Mouse (Mus musculus) forebrain, embryonic 15.5 days (tissue): Measurements from ENCODE around the gene 1500015O10Rik. TPM values are rescaled to one million over a fixed set of nuclear protein-coding genes. Genes with fewer than 3 reads are reported as not detected.

Experiments
- ATAC-seq: fragments of 200-750 bp; cut with Nextera tagmentation; replicated peaks from 2 replicates; pipeline ENCODE4 v1.8.0; 2017; ENCODE audit warnings: mild to moderate bottlenecking, moderate TSS enrichment, moderate library complexity
- H3K27ac ChIP-seq: fragments of 300-500 bp; sonication (generic); replicated peaks from 2 replicates; pipeline ENCODE4 v1.5.1; 2015; ENCODE audit warnings: mild to moderate bottlenecking, inconsistent platforms
- H3K27me3 ChIP-seq: fragments of 300-500 bp; sonication (generic); 2 replicates; pipeline ENCODE4 v1.6.1; 2015; ENCODE audit warnings: inconsistent platforms
- H3K36me3 ChIP-seq: fragments of 300-500 bp; sonication (generic); 2 replicates; pipeline ENCODE4 v1.6.1; 2015; ENCODE audit warnings: mild to moderate bottlenecking, inconsistent platforms
- H3K4me1 ChIP-seq: fragments of 300-500 bp; sonication (generic); 2 replicates; pipeline ENCODE4 v1.6.1; 2015; ENCODE audit warnings: inconsistent platforms
- H3K4me2 ChIP-seq: fragments of 300-500 bp; sonication (generic); replicated peaks from 2 replicates; pipeline ENCODE4 v1.6.1; 2015; ENCODE audit warnings: mild to moderate bottlenecking, inconsistent platforms
- H3K4me3 ChIP-seq: fragments of 300-500 bp; sonication (generic); 2 replicates; pipeline ENCODE4 v1.5.1; 2015; ENCODE audit warnings: mild to moderate bottlenecking, inconsistent platforms
- H3K9ac ChIP-seq: fragments of 300-500 bp; sonication (generic); replicated peaks from 2 replicates; pipeline ENCODE4 v1.6.1; 2015; ENCODE audit warnings: mild to moderate bottlenecking, inconsistent platforms
- H3K9me3 ChIP-seq: fragments of 300-500 bp; sonication (generic); 2 replicates; pipeline ENCODE4 v1.6.1; 2016; ENCODE audit warnings: inconsistent platforms
- WGBS: fragments of 180-500 bp; shearing (Covaris S2); methylation state at CpG from one replicate; pipeline ENCODE4 v1.1.7; 2015; ENCODE audit warnings: mixed read lengths; 5-methylcytosine and 5-hydroxymethylcytosine counted together
- polyA plus RNA-seq: library from polyadenylated mRNA; unstranded; fragments of >200 nt; fragmentation: Nextera tagmentation; extraction: Ambion mirVana; gene quantifications from 2 replicates; pipeline ENCODE4 v1.2.1, GENCODE M21; 2015

Gene 1500015O10Rik
- 25.3 and 32.8 TPM in 2 replicates for polyA plus RNA-seq

DNA sequence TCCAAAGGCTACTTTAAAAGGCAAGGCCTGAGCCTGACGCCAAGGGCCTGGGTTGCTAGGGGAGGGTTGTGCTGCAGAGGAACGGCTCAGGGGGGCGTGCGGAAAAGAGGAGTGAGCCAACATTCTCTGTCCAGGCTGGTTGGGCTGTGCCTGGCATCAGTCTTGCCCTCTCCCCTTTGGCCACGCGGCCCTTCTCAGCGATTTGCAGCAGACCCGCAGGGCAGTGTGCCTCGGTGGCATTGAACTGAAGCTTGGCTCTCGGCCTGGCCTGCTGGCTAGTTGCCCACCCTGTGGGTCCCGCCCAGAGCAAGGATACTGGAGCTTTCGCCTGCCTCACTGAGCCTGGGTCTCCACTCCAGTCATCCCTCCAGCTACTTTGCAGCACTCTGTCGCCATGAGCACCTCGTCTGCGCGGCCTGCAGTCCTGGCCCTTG lies at the start of gene 1500015O10Rik:
TSS of gene 1500015O10Rik (plus strand) at position 112 of the 434 bp plus-strand sequence.
- H3K27me3 ChIP-seq, result no peaks in the 10 kb centered on the region
- H3K4me3 ChIP-seq, result no peak within 1 kb of the TSS
- WGBS, result 36% methylated on average over 16 of the region's 16 CpGs
- ATAC-seq, result peak; percentile 90
- peak within 1 kb of the TSS; percentile 8; the same call in 1 of the 2 replicates for H3K4me2 ChIP-seq
- peak within 1 kb of the TSS; percentile 34; the same call in 1 of the 2 replicates for H3K27ac ChIP-seq
- H3K9me3 ChIP-seq, result no peaks in the 10 kb centered on the region
- H3K9ac ChIP-seq, result no peak within 1 kb of the TSS; the same call in 1 of the 2 replicates
- no peaks in the 10 kb centered on the region for H3K36me3 ChIP-seq
- peaks cover 19% of the 10 kb centered on the region for H3K4me1 ChIP-seq

DNA sequence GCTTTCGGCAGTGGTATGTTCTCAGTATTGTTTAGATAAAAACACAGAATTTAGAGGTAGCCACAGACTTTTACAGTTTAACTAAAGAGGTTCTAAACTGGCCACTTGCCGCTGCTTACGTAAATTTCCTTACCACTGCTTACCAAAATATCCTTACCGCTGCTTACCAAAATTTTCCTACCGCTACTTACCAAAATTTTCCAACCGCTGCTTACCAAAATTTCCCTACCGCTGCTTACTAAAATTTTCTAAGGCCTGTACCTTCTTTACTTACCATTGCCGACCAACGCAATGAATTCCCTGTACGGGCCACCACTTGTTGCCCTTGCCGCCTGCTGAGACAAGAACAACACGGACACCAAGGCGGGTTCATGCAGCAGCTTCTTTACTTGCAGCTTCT lies 40.4 kb upstream of the 1500015O10Rik start:
- Histone ChIP-seq H3K4me3 (no peak overlapping the region), H3K36me3 (no peaks in the 10 kb centered on the region), H3K9me3 (peaks cover 8% of the 10 kb centered on the region), H3K27ac (no peak overlapping the region), H3K4me1 (peaks cover 9% of the 10 kb centered on the region), H3K4me2 (no peak overlapping the region), H3K9ac (no peak overlapping the region), H3K27me3 (no peaks in the 10 kb centered on the region)
- ATAC-seq, result no peak
- WGBS, result 89% methylated on average over 13 of the region's 13 CpGs

DNA sequence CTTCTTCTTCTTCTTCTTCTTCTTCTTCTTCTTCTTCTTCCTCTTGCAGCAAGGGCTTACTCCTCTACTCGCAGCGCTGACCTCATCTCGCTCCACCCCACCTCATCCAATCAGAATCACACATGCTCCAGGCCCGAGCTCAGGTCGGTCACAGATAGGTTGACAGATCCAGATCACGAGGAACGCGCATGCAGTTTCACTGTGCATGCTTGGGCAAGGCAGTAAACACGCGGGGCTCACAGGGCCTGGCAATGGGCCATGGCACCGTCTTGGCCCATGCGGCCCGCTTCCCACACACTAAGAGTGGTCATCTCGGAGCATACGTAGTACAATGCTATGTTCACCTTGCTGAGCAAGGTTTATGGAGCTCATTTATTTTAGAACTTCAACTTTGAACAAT lies 39.9 kb upstream of the 1500015O10Rik start:
- no peak for ATAC-seq
- WGBS, result 95% methylated on average over 15 of the region's 15 CpGs
- Histone ChIP-seq H3K9me3 (peaks cover 8% of the 10 kb centered on the region), H3K27ac (no peak overlapping the region), H3K27me3 (no peaks in the 10 kb centered on the region), H3K4me2 (no peak overlapping the region), H3K36me3 (no peaks in the 10 kb centered on the region), H3K4me3 (no peak overlapping the region), H3K4me1 (peaks cover 14% of the 10 kb centered on the region), H3K9ac (no peak overlapping the region)

DNA sequence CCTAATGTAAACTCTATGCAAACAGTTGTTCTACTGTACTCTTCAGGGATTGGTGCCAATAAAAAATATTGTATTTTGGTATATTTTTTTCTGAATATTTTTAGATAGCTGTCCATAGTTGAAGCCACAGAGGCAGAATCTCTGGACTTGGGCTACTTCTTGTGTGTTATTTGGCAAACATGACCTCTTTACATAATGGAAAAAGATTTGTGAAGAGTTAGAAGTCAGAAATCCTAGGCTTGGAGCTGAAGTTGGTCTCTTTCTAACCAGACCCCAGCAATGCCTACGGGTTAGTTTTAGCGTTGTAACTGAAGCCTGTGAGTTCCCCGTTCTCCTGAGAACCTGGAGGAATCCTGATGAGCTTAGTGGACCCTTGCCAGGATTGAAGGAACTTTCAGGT lies 36.3 kb upstream of the 1500015O10Rik start:
- Histone ChIP-seq H3K4me1 (peaks cover 25% of the 10 kb centered on the region), H3K36me3 (no peaks in the 10 kb centered on the region), H3K27ac (peak overlapping the region; percentile 85), H3K27me3 (no peaks in the 10 kb centered on the region), H3K9ac (no peak overlapping the region), H3K4me2 (no peak overlapping the region), H3K4me3 (no peak overlapping the region), H3K9me3 (no peaks in the 10 kb centered on the region)
- 74% methylated on average over 3 of the region's 3 CpGs for WGBS
- no peak for ATAC-seq

DNA sequence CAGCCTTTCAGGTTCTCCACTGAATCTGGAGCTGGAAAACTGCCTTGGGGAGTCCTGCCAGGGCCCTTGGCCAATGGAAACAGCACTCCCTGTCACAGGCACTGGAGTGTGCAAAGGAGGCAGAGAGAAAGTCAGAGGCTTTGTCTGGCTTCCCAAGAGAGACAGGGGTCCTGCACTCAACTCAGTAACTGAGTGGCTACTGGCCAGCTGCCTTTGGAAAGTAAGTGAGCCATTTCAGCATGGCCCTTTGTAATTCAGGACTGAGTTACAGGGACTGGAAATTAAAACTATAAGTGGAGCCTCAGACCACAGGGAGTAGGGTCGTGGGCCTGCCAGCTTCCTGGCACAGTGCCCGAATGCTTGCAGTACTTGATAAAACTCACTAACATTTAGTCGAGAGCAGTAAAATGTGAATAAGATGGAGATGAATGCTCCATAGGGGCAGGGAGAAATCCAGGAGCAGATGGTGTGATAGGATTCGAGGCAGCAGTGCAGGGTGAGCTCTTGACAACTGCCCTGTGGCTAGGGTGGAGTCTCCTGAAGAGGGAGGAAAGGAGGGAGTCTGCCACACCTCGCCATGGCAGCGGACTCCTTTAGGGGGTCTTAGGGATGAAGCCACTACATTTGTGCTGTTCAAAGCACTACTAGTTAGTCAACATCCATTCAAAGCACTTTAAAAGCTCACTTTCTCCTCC lies 35.4 kb upstream of the 1500015O10Rik start:
- Histone ChIP-seq H3K4me3 (no peak overlapping the region), H3K4me2 (no peak overlapping the region), H3K4me1 (peaks cover 25% of the 10 kb centered on the region), H3K36me3 (no peaks in the 10 kb centered on the region), H3K27ac (peak overlapping the region; percentile 85), H3K9ac (no peak overlapping the region), H3K9me3 (no peaks in the 10 kb centered on the region), H3K27me3 (no peaks in the 10 kb centered on the region)
- WGBS, result 15% methylated on average over 6 of the region's 6 CpGs
- peak; percentile 92 for ATAC-seq

DNA sequence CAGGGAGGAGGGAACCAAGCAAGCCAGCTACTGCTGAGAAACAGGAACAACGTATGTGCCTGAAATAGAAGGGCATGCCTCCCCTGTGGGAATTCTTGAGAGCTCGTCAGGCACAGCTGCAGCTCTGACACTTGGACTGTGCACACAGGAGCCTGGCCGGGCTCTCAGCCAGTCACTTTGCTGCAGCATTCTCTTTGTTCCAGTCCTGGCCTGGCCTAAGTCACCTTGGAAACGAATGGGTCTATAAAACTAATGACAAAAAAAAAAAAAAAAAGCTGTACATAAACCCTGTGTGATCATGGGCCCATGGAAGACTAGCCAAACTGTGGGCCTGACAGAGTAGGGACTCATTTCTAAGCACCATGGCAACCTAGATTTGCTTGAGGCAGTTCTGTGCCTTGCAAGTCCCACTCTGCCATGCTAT lies 31.8 kb upstream of the 1500015O10Rik start:
- no peaks in the 10 kb centered on the region for H3K27me3 ChIP-seq
- H3K4me2 ChIP-seq, result no peak overlapping the region
- peaks cover 25% of the 10 kb centered on the region for H3K4me1 ChIP-seq
- peak; percentile 88 for ATAC-seq
- H3K9me3 ChIP-seq, result no peaks in the 10 kb centered on the region
- peak overlapping the region; percentile 75 for H3K27ac ChIP-seq
- no peaks in the 10 kb centered on the region for H3K36me3 ChIP-seq
- H3K4me3 ChIP-seq, result no peak overlapping the region
- 0% methylated on average over 4 of the region's 4 CpGs for WGBS
- no peak overlapping the region for H3K9ac ChIP-seq

DNA sequence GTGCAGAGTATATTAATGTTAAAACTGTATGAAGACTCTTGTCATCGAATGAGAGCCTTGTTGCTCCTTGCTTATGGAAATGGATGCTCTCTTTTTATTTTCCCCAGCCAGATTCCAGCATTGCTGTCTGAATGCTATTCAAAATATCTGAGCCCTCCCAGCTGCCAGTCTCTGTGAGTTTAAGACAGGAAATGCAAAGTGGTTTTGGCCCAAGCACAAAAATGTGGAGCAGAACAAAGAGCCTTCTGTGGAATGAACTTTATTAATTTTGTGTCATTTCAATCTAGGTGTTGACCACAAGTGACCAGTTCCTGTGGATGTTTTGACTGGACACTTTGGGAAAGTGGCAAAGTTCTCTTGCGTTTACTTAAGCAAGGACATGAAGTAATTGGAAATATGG lies 15.6 kb upstream of the 1500015O10Rik start:
- H3K4me1 ChIP-seq, result no peaks in the 10 kb centered on the region
- 73% methylated on average over 2 of the region's 2 CpGs for WGBS
- ATAC-seq, result no peak
- H3K9ac ChIP-seq, result no peak overlapping the region
- no peaks in the 10 kb centered on the region for H3K36me3 ChIP-seq
- no peak overlapping the region for H3K4me2 ChIP-seq
- H3K9me3 ChIP-seq, result no peaks in the 10 kb centered on the region
- H3K27me3 ChIP-seq, result no peaks in the 10 kb centered on the region
- H3K4me3 ChIP-seq, result no peak overlapping the region
- H3K27ac ChIP-seq, result no peak overlapping the region

DNA sequence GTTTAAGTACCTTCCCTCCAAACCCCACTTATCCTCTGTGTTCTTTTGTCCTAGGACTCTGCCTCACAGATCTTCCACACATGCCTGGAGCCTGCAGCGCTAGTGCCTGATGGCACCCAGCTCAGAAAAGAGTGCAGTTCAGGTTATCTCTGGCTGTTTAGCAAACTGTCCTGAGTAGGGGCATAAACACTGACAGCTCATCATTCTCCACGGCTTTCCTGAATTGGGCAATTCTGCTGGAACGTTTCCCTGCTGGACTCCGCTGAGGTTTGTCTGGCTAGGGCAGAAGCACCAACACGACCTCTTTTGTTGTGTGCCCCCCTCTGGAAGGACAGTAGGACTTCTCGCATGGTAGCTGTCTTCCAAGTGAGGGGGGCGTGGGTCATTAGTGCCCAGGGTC lies 12.4 kb upstream of the 1500015O10Rik start:
- ATAC-seq, result no peak
- Histone ChIP-seq H3K27ac (no peak overlapping the region), H3K36me3 (no peaks in the 10 kb centered on the region), H3K4me2 (no peak overlapping the region), H3K4me1 (no peaks in the 10 kb centered on the region), H3K9me3 (no peaks in the 10 kb centered on the region), H3K27me3 (no peaks in the 10 kb centered on the region), H3K9ac (no peak overlapping the region), H3K4me3 (no peak overlapping the region)
- WGBS, result 80% methylated on average over 7 of the region's 7 CpGs

DNA sequence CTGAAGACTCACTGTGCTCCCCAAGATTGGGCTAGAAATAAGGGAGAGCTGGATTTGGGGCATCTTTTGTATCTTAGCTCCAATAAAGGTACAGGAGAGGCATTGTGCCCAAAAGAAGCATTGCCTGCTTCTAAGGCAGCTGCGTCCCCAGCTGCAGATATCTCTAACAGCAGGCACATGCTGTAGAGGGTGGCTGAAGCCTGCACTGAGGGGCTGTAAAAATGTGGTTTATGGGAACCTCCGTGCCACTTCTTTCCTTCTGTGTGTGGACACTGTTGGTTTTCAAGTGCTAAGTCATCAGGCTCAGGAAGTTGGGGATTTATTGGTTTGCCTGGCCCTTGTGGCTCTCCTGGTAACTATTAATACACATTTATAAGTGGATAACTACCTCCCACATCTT lies 11.6 kb upstream of the 1500015O10Rik start:
- H3K9me3 ChIP-seq, result no peaks in the 10 kb centered on the region
- H3K9ac ChIP-seq, result no peak overlapping the region
- H3K27me3 ChIP-seq, result no peaks in the 10 kb centered on the region
- no peak overlapping the region for H3K27ac ChIP-seq
- no peak overlapping the region for H3K4me3 ChIP-seq
- H3K4me1 ChIP-seq, result no peaks in the 10 kb centered on the region
- WGBS, result 86% methylated on average over 2 of the region's 2 CpGs
- no peak overlapping the region for H3K4me2 ChIP-seq
- ATAC-seq, result no peak
- H3K36me3 ChIP-seq, result no peaks in the 10 kb centered on the region

DNA sequence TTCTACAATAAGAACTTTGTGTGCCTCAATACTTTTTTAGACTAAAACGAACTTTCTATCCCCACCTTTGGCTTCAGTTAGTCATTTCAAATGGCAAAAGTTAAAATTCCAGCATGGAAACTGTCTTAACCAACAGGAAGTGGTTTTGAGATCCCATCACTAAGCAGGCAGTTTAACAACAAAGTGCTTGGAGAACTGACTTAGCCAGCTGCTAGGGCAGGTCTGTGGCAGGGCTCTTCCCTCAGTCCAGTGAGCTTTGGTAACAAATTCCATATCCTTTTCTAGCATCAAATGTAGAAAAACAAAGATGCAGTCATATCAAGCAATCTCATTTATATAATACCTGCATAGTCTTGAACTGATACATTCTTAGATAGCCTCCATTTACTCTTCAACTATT lies 7.9 kb upstream of the 1500015O10Rik start:
- H3K4me3 ChIP-seq, result no peak overlapping the region
- H3K4me1 ChIP-seq, result no peaks in the 10 kb centered on the region
- no peaks in the 10 kb centered on the region for H3K9me3 ChIP-seq
- no peaks in the 10 kb centered on the region for H3K36me3 ChIP-seq
- ATAC-seq, result no peak
- 80% methylated on average over 1 of the region's 1 CpGs for WGBS
- no peaks in the 10 kb centered on the region for H3K27me3 ChIP-seq
- no peak overlapping the region for H3K9ac ChIP-seq
- no peak overlapping the region for H3K27ac ChIP-seq
- no peak overlapping the region for H3K4me2 ChIP-seq

DNA sequence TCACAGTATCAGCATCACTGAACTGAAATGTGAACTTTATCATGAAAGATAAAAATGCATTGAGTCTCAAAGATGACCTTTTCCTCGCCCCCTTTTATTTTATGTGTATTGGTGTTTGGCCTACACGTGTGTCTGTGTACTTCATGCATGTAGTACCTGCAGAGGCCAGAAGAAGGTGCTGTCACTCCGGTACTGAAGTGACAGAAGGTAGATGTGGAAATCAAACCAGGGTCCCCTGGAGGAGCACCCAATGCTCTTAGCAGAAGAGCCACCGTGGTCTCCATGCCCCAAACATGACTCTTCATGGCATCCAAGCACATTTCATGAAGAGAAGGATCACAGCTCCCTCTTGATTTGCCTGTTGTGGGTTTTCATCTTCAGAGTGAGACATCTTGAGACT lies 1.7 kb downstream of the 1500015O10Rik start:
- no peak overlapping the region for H3K9ac ChIP-seq
- ATAC-seq, result no peak
- H3K4me1 ChIP-seq, result peaks cover 19% of the 10 kb centered on the region
- no peak overlapping the region for H3K4me2 ChIP-seq
- no peaks in the 10 kb centered on the region for H3K36me3 ChIP-seq
- whole genome bisulfite sequencing, result 86% methylated on average over 4 of the region's 4 CpGs
- H3K27ac ChIP-seq, result peak overlapping the region; percentile 68
- no peaks in the 10 kb centered on the region for H3K9me3 ChIP-seq
- H3K27me3 ChIP-seq, result no peaks in the 10 kb centered on the region
- H3K4me3 ChIP-seq, result no peak overlapping the region

DNA sequence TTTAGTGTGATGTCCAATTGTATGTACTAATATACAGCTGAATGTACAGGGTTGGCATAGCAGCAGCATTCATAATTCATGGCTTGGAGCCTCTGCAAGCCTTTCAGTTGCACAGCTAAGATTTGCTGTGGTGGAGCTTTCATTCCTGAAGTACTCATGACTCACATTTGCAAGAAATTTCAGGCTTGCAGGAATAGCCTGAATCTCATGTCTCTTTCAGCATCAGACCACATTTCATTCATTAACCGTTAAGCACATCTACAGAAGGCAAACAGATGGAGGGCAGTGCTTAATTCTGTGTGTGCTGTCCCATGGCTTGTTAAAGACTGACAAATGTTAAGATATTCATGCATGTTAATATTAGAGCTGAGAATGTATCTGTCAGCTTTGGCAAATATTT lies 2.3 kb downstream of the 1500015O10Rik start:
- H3K9ac ChIP-seq, result no peak overlapping the region
- ATAC-seq, result peak; percentile 64
- no peaks in the 10 kb centered on the region for H3K27me3 ChIP-seq
- peaks cover 19% of the 10 kb centered on the region for H3K4me1 ChIP-seq
- no peak overlapping the region for H3K4me2 ChIP-seq
- no peaks in the 10 kb centered on the region for H3K9me3 ChIP-seq
- WGBS, result 58% methylated on average over 1 of the region's 1 CpGs
- no peak overlapping the region for H3K4me3 ChIP-seq
- peak overlapping the region; percentile 68 for H3K27ac ChIP-seq
- H3K36me3 ChIP-seq, result no peaks in the 10 kb centered on the region
